In genomic region chr2:84541440-84541839, GRCm38 (mm10) we compare ENCODE assay signal across 21 mouse cellular contexts.
A peak's percentile ranks its signal among the peaks of the same experiment; 100 is the strongest.
DNase-seq lines count a peak whose midpoint lies in the region; ATAC-seq lines count a peak whose summit lies in the region.
"Had no signal": no experiment of that assay in that cellular context is flagged by ENCODE, and none has a peak within 500 bp of the region (broad histone marks: within the 10 kb centered on the region; RNA-seq: fewer than 3 reads in every experiment).

No protein-coding gene starts in this region.

- intact Hi-C loops in heart, postnatal 14 days (cut with DNase I): no loop called here

- ATAC-seq in hematopoietic stem cell, adult 5-6 weeks (replicated peaks in 1 of 2; ENCODE audit: insufficient read depth in 1 of 2, low FRiP score in 2 of 2, low TSS enrichment in 1 of 2, low read depth in 1 of 2, poor library complexity in 2 of 2, severe bottlenecking in 2 of 2): peak; percentile 62 to 63; a peak in 2 of 4 replicates
- ATAC-seq in megakaryocyte progenitor cell, adult 5-6 weeks (replicated peaks; ENCODE audit: poor library complexity): peak; percentile 91
- ATAC-seq: activated CD4-positive, CD25-positive, alpha-beta regulatory T cell, adult 4 months; CD4-positive, CD25-positive, alpha-beta regulatory T cell, adult 4 months; forebrain, embryonic 13.5 days; forebrain, embryonic 15.5 days; forebrain, postnatal 0 days; Patski had no signal

- peak; percentile 1 for DNase-seq in heart, adult 11 months
- DNase-seq in heart, postnatal 14 days: no peak
- no peak for DNase-seq in spleen, adult 18-20 months
- DNase-seq in cerebellum, adult 9-11 months: no peak
- DNase-seq: adrenal gland, adult 8-10 months; adrenal gland, postnatal 14 days; adrenal gland, postnatal 36 days; B cell, adult 2 months; cerebellum, adult 11-12 months; cerebellum, adult 2 months; cerebellum, adult 9-10 months; cerebellum, postnatal 14 days; cerebellum, postnatal 36 days; forebrain, postnatal 0 days had no signal
